Mouse (Mus musculus) monocyte, adult 2 months (primary cell): ENCODE results near the gene Ankub1.
A peak's percentile ranks its signal among the peaks of the same experiment; 100 is the strongest.

ENCODE experiments used
- DNase-seq, 2 experiments: peaks; one replicate each; pipeline ENCODE4 v3.0.0; 2022; ENCODE audit warnings: low spot score in 2 of 2, low read depth in 1 of 2

The Ankub1 gene

DNA sequence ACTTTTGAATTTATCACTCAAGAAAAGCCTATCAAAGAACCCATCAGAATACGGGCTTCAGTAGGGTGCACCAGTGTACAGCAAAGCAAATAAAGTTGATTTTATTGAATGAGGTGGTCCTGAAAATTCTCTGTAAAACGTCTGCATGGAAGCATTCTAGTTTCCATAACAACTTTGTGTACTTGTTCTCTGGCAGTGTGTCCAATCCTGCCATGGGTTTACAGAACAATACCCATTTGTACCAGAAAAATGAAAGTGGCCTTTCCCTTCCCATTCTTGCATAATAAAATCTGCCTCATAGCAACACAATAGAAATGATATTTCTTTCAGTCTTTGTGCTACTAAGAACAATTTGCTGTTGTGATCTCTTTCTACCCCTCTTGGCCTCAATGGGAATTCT lies at the start of gene Ankub1:
Gene Ankub1, minus strand, starts transcription at position 81 of the 400 bp plus-strand sequence.
- DNase-seq, result no peak

DNA sequence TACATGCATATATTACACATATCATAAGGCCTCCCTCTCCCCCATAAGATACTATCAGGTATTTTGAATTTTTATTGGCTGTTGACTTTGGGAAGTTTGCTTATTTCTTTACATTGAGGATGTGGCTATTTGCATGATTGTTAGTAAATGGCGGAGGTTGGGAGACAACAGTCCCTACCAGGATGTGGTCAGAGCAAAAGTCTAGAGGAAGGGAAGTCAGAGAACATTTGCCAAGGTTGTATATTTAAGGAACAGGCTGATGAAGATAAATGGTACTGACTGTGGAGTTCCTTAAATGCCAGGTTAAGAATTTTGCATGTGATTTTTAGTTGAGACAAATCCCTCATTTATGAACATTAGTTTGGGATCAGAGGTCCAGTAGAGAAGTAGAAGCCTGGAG lies 47.2 kb upstream of the Ankub1 start:
- DNase-seq, result no peak

DNA sequence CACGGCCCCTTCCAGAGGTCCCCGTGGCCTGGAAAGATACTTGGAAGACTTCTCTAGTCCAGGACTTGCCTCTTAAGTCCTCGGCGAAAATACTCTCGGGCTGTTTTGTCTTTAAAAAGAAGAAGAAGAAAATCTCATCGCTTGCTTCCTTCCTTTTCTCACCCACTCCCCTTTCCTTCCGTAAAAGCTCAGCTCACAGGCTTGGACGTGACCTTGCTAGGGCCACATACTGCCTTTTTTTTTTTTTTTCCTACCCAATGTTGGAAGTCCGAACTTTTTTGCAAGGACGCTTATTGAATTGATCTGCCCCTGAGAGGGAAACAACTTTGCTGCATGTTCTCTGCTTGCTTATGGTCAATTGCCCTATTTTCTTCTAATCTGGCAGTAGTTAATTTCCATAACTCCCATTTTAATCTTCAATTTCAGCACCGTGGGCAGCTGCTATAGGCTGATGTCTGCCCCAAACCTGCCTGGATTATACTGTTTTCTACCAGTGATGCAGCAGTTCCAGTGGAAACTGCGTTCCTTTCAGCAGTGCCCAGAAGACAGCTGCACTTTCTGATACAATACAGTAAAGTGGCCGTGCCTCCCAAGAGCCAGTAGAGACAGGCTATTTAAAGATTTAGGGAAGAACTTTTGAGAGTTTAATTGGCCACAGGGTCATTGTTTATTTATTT lies 44.0 kb upstream of the Ankub1 start:
- no peak for DNase-seq

DNA sequence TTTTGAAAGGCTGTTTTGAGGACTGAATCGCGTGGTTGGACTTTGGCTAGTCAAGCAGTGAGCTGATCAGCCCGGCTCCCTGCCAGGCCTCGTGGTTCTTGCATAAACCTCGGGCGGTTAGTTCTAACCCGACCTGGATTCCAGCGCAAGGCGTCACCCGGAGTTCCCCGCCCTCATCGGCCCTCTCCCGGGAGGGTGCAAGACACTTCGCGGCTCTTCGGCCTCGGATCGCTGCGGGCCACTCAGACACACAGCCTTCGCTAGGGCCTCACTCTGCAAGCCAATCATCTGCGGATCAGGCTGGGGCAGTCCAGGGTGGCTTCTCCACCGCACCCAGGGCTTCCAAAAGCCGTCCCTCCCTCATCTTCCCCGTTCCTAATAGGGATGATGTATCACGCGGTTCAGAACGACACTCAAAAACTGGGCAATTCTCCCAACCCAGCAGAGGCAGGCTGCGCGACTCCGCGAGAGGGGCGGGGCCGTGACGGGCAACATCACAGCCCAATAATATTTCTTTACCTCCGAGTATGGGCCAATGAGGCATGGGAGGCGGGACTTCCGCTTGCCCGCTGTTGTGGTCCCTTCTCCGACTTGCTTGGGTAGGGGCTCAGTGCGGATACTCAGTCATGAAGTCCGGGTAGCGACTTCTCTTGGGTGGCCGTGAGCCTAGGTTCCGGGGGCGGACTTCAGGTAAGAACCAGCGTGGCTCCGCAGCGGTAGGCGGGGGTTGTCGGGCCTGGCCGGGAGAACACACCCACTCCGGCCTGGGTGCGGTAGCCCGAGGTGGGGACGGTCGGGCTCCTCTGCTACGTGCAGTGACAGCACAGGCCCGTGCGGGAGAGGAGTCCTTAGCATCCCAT lies 43.1 kb upstream of the Ankub1 start, which contains the start of gene Rnf13:
Gene Rnf13, plus strand, starts transcription at position 552 of the 860 bp plus-strand sequence.
- peak; percentile 84 to 90 for DNase-seq

DNA sequence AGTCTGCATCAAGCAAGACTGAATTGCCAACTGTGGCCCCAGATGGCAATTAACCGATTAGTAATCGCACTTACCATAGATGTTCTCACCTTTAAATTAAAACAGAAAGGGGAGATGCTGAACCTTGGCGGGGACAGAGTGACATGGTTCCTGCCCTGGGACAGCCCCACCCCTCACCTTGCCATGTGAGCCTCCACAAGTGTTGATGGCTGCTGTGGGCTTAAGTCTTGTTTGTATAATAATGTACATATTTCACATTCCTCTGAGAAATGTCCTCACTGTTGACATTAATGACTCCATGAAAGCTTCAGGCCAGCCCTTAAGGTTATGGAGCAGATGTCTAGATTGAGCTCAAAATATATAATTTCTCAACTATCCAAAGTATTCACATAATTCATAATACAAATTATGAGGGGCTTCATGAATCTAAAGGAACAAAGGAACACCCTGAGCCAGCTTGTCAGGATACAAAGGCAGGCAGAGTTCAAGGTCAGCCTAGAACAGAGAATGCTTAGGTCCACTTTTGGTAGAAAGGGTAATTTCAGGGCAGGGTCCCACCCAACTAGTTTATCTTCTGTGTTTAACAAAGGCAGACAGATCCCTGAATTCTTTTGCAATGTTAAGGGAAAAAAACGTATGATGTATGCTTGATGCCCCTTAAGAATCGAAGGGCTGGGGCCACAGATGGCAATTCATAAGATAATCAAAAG lies 39.8 kb upstream of the Ankub1 start:
- no peak for DNase-seq

DNA sequence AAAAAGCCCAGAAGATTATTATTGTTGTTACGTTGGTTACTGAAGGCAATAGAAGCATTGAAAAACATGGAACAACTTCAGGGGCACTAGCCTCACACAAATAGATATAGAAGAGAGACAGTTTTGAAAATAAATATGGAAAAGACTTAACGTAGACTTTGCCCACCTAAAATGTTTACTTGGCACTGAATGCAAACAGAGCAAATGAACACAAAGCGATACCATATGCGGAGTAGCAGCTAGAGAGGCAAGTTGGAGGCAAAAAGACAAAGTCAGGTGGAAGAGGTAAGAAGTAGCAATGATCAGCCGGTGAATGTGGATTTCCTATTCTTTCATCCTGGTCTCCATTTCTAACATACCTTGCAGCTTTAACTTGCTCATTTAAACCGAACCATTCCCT lies 21.6 kb upstream of the Ankub1 start:
- DNase-seq, result no peak

DNA sequence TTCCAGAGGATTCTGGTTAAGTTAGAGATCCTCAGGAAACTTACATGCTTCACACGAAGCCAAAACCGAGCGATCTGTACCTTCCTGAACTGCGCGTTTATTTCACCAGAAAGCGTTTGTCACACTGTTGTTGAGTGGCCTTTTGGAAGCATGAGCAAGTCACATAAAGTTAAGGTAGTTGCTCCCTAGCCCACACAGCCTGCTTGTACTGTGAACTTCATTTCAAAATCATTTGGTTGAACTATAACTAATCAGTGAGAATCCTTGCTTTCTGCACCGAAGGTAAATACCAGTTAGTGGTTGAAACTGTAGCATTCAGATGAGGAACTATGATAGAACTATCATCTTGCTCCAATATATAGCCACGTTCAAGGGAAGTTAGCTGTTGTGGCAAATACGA lies 4.2 kb upstream of the Ankub1 start:
- no peak for DNase-seq

DNA sequence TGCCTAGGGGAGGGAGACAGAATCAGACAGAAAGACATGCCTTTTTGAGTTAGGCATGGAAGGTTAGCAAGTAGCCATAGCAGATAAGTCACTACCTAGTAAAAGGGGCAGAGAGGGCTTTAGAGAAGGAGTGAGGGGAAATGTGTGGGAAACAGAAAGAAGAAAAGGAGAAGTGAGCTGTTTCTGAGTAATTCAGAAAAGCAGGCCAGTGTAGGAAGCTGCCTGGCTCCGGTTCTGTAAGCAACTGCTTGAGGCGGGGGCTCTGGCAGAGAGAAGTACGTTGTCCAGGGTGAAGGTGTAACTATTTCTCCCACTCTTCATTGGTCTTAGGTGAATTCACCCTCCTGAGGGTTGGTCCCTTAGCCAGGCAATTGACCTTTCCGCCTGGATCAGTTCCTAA lies 3.6 kb upstream of the Ankub1 start:
- no peak for DNase-seq

DNA sequence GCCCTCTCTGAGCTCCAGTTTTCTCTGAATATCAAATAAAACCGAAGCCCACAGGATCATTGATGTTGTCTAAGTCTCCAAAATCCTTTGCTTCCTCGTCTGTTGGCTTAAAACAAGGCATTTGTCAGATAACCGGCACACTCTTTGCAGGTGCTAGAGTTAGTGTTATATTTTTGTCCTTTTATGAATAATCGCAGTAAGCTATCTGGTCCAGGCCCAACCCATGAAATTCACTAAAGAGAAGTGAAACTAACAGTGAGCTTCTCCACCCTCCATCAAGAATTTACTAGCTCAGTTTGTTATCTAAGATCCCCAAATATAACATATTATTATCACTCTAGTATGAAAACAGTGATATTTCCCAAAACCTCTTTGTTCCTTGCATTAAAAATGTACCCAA lies 827 bp downstream of the Ankub1 start:
- no peak for DNase-seq

DNA sequence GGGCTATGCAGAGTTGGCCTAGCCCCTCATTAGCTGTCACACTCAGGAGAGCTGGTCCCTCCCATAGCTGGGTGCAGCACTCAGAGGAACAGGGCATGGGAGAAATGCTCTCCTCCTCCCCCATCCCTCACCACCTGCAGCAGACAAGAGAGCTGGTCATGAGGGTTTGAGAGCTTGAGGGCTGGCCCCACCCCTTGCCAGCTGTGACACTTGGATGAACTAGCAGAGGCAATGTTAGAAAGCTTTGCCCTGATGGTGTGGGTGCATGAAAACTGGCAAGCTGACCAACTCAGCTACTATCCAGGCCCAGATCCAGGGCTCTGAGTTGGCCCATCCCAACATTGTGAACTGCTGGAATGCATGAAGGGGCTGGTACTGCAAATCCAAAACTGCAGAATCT lies 14.8 kb downstream of the Ankub1 start:
- DNase-seq, result no peak

DNA sequence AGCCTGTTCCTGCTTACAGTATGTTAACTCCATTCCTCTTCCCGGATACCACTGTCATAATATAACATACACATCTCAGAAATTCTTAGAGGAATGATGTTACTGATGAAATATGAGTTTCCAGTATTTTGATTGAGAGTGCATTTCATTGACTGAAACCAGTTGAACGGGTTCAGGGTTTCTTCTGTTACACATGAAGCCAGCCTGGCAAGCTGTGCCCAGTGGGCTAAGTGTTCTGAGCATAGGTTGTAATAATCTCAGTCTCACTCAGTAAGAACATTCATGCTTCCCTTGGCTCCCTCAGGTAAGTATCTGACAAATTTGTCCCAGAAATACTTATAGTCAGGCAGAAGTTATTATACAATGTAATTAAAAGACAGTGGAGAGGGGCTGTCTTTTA lies 18.5 kb downstream of the Ankub1 start:
- no peak for DNase-seq

DNA sequence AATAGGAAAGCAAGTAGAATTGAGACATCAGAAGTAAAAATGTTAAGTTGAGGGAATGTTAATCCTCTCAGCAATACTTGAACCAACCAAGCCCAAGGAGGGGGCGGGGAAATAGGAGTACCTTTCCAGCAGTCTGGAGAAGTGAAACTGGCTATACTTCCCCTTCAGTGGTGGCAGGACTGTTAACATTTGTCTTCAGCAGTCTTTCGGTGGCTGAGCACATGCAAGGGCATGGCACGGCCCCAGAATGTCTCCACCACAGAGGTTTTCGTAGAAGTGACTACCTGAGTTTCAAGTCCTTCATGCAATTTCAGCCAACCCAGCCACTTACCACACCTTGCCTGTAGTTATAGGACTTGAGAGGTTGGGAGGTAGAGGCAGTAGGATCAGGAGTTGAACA lies 19.0 kb downstream of the Ankub1 start:
- peak; percentile 26 to 53 for DNase-seq

DNA sequence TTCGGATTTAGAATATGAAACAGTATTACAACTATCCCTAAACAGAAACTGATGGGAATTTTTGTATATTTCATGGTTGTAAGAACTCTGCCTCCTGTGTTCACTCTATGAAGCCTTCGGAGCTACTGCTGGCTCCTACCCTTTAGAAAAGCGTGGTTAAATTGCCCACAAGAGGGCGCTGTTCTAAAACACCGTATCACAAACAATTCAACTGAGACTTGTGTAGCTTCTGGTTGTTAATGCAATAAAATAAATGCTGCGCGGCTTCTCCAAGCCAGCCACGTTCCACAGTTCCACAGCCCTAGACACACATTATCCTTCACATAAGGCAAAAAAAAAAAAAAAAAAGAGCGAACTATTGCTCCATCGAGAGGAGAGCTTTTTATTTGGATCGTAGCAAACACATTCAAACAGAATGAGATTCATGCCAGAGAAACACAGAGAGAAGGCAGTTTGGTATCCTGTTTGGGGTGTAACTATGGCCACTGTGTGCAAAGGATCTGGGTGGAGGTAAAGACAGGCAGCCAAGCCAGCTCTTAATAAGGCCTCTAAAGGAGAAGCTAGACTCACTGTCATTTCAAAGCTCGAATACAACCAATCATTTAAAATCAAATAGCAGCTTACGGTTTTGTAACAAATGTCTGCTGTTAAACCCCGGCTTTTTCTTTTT lies 25.4 kb downstream of the Ankub1 start:
- no peak for DNase-seq

DNA sequence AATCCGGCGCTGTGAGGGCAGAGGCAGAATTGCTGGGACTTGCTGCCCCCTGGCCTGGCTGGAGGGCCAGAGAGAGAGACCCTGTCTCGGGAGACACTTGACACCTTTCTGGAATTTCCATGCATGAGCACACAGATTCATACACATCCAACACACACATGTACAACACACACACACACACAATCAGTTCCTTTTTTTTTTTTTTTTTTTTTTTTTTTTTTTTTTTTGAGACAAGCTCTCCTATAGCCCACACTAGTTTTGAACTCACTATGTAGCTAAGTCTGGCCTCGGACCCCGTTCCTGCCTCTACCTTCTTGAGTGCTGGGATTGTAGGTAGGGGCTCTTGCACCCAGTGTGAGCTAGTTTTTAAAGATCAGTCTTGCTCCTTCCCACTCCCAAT lies 26.7 kb downstream of the Ankub1 start:
- DNase-seq, result no peak

DNA sequence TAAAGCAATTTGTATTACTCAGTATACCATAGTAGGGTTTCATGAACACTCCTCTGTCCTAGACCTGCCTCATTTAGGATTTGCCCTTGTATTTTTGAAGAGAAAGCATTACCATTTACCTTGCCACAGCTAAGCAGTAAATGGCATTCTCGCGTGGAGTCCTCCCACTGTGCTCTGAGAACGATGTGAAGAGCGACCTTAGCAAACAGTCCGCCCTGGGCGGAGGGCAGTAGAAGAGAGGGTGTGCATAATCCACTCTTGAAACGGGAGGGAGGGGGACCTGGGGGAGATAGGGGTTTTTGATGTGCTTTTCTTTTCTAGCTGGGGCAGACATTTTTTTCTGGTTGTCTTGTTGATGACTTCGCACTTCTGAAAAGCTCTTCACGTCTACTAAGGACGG lies 27.9 kb downstream of the Ankub1 start:
- no peak for DNase-seq

DNA sequence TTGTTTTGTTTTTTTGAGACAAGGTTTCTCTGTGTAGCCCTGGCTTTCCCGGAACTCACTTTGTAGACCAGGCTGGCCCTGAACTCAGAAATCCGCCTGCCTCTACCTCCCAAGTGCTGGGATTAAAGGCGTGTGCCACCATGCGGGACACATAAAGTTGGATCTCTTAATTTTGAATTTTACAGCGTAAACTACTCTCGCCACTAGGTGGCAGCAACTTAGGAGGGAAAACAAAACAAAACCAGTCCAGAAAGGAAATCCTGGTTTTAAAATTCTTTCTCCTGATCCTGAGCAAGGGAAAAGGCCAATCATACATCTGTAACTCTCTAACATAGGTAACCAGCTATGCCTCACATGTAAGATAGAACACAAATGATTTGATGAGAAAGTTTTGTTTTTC lies 28.9 kb downstream of the Ankub1 start:
- DNase-seq, result no peak

DNA sequence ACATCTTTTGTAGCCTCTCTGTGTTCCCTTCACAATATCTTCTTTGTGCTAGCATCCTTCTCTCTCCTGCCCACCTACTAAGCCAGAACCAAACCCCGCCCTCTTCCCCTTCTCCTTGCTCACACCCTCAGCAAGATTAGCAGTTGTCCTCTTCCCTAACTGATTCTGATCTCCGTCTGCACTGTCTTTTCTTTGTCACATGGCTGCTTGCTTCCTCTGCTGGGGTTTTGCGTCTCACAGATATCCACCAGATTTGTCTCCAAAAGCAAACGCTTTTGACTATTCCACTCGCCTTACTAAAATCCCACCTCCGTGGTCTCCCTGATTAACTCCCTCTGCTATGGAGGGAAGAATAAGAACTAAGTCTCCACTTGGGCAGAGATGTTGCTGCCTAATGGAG lies 34.0 kb downstream of the Ankub1 start:
- no peak for DNase-seq

DNA sequence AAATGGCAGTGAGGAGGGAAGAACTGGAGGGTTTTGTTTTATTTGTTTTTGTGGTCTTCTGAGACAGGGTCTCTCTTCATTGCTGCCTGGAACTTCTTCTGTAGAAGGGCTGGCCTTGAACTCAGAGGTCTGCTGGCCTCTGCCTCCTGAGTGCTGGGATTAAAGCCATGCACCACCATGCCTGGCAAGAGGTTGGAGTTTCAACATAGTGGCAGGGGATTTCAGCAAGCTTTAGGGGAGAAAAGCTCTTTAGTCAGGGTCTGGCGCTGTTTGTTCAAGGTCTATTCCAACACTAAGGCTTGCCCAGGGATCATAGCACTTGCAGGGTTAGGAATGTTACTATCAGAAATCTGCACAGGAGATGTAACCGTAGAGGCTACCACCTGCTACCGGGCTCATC lies 39.0 kb downstream of the Ankub1 start:
- DNase-seq, result no peak

DNA sequence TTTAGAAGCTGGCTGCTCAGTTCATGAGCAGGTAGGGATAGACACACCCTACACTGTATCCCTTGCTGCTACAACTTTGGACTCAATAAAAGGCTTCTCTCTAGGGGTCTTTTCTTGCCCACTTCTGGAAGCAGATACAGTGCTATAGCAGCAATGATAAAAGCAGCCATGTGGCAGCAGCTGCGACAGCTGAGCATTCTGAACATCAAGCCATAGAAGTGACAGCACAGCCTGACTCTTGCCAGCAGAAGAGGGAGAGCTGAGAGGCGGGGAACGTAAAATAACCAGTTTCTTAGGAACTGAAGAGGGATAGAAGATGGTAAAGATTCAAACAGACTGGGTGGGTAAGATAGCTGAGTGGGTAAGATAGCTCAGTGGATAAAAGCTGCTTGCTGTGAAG lies 40.1 kb downstream of the Ankub1 start:
- no peak for DNase-seq

DNA sequence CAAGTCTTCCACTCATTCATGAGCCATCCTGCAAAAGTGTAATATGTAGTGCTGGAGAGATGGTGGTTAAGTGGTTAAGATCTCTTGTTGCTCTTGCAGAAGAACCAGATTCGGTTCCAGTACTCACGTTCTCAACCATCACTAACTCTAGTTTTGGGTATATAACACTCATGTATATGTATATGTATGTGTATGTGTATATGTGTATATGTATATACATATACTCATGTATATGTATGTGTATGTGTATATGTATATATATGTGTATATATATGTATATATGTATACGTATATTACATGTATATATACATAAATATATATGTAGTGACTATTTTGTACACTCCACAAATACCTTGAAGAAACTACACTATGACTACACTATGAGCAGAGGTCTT lies 40.7 kb downstream of the Ankub1 start:
- DNase-seq, result no peak

DNA sequence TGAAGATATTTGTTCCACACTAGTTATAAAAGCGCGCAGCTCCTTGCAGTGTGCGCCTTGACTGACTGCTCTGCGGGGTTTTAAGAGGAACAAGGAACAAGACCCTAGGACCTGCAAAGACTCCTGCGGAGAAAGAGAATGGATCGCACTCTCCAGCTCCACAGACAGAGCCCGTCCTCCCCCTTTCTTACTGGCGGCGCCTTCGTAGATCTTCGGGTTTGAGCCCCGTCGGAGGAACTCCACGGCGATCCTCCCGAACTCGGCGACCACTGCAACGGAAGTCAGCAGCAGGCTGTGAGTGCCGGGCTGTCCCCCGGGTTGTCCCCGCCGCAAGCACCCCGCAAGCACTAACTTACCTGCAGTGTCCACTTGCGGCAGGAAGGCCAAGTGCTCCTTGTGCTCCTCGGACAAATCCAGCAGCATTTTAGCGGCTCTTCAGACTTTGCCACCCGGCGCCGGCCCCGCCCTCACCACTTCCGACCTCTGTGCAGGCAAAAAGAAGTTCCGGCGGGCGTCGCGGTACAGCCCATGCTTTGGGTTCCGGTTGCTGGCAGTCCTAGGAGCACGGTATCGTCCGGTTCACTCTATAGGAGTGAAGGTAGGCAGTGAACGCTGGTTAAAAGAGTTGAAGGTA lies 41.3 kb downstream of the Ankub1 start, which contains the start of gene Commd2:
Gene Commd2, minus strand, starts transcription at position 485 of the 634 bp plus-strand sequence.
- peak; percentile 52 to 79 for DNase-seq
